Mouse (Mus musculus) left cerebral cortex, postnatal 36 days (tissue): ENCODE results near the gene Tmem214. TPM values are rescaled to one million over a fixed set of nuclear protein-coding genes. Genes with fewer than 3 reads are reported as not detected.

Experiments used
- DNase-seq, 2 experiments: peaks; one replicate each; pipeline ENCODE4 v3.0.0; 2021 to 2022; ENCODE audit warnings: low spot score in 2 of 2, mixed read lengths in 1 of 2
- intact Hi-C: fragments of 180-260 bp; cut with DNase I; formaldehyde crosslinking; loops from one replicate; pipeline ENCODE4 v1.15.1; 2025
- total RNA-seq, 2 experiments: library from RNA; stranded (reverse); gene quantifications; 2 replicates each; pipeline ENCODE4 v1.2.3; 2021

The Tmem214 gene
- total RNA-seq, 2 experiments from 2014 or later: 51.9 to 79.5 TPM

DNA sequence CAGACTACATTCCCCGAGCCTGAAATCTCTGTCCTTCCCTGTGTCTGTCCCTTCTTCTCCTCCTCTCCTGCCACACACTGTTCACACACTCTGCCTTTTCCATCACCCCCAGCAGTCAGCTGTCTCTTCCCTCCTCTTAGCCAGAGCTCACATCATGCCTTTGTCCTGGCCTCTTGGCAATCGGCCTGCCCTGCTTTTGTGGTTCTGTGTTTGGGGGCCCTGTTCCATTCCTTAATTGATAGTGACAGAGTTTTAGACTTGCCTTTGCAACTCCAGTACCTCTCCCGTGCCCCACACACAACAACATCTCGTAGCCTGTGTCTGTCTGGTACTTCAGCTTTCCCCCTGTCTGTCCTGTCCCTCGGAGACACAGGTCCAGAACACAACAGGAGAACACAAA, 44.3 kb downstream of the Tmem214 start:
- intact Hi-C loops: loop anchor here (10.0 kb wide), 1 partner anchor 197 kb away; the partner anchor contains the start of gene Dpysl5
- no peak for DNase-seq

DNA sequence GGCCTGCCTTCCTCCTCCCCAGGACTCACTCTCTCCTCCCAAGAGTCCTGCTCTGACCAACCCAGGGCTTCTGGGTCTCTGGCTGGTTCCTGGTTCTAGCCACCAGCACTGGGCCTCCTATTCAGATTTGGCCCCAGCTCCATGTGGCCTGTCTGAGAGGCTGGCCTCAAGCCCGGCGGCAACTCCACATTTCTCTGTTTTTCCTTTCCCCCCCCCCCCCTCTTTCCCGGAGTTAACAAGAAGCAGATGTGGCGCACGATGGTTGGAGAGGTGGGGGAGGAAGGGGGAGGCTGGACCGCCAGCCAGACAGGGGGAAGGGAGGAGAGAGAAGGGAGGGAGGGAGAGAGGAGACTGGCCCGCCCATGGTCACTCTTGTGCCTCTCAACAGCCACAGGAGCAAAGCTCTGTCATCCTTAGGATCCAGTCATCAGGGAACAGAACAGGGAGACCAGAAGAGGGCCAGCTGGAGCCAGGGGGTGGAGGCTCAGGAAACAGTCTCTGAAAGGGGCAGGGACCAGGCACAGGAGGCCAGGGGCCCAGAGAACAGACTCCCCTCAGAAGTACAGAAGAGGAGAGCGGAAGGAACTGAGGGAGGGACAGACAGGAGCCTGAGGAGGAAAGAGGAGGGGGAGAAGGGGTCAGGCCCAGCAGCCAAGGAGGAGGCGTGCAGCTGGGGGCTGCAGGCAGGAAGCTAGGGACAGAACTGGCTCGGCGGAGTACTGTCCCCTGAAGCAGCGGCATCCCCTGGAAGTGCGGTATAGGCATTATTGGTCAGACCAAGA, 45.4 kb downstream of the Tmem214 start, which contains the start of gene Emilin1:
Gene Emilin1, plus strand, starts transcription at position 343 of the 782 bp plus-strand sequence.
- intact Hi-C loops: loop anchor here (10.0 kb wide), 1 partner anchor 198 kb away; the partner anchor contains the start of gene Dpysl5
- no peak for DNase-seq

GRCm38 (mm10) chr5:30914101-30914635, 46.4 kb downstream of the Tmem214 start:
- no peak for DNase-seq
- intact Hi-C loops: loop anchor here (2.0 to 10.0 kb wide), 2 partner anchors 107 to 199 kb away; partner anchors contain the start of gene Dpysl5

DNA sequence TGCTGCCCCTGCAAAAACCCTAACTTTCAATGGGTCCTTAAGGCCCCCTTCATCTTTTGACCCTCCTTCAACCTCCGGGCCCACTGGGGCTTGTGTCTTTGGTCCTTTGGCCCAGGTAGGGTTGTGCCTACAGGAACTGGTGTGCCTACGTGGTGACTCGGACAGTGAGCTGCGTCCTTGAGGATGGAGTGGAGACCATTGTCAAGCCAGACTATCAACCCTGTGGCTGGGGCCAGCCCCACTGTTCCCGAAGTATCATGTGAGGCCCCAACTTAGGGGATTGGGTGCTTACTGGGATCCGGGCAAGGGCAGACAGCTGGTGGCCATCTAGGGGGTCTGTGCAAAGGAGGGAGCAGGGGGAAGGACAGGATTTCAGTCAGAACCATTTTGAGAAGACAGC, 47.0 kb downstream of the Tmem214 start:
- DNase-seq: no peak
- intact Hi-C loops: loop anchor here (2.0 to 10.0 kb wide), 2 partner anchors 108 to 200 kb away; partner anchors contain the start of gene Dpysl5

- intact Hi-C loops: loop anchor here (2.0 to 10.0 kb wide), 2 partner anchors 109 to 201 kb away; partner anchors contain the start of gene Dpysl5
- DNase-seq: no peak
These were observed 47.6 kb downstream of the Tmem214 start for GRCm38 (mm10) chr5:30915456-30915855.

DNA sequence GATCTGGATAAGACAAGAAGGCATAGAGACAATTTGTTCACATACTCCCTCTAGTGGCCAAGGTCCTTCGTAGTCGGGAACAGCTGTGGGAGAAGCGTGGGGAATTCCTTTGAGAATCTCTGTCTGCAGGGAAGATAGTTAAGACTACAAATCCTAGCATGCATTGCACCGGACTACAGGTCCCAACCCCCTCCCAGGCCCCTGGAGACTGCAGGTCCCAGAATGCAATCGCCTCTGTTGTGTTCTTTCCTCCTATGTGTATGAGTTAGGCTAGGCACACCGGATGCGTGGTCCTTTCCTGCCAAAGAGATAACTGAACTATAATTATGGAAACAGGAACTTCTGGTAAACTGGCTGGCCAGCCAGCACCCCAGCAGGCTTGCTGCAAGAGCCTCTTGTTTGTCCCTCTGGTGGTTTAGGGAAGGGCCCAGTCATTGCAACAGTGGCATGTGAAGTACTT, 48.2 kb downstream of the Tmem214 start:
- intact Hi-C loops: loop anchor here (2.0 to 10.0 kb wide), 2 partner anchors 109 to 201 kb away; partner anchors contain the start of gene Dpysl5
- DNase-seq: peak; percentile 84 to 88

GRCm38 (mm10) chr5:30916841-30917240, 49.0 kb downstream of the Tmem214 start:
- intact Hi-C loops: loop anchor here (10.0 kb wide), 1 partner anchor 202 kb away; the partner anchor contains the start of gene Dpysl5
- no peak for DNase-seq

DNA sequence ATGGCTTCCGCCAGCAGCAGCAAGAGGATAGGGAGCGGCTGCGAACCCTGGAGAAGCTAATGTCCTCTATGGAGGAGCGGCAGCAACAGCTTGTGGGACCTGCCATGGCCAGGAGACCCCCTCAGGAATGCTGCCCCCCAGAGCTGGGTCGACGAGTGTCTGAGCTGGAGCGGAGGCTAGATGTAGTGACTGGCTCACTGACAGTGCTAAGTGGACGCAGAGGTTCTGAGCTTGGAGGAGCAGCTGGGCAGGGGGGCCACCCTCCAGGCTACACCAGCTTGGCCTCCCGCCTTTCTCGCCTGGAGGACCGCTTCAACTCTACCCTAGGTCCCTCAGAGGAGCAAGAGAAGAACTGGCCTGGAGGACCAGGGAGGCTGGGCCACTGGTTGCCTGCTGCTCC, 49.5 kb downstream of the Tmem214 start:
- intact Hi-C loops: loop anchor here (10.0 kb wide), 1 partner anchor 203 kb away; the partner anchor contains the start of gene Dpysl5
- no peak for DNase-seq

DNA sequence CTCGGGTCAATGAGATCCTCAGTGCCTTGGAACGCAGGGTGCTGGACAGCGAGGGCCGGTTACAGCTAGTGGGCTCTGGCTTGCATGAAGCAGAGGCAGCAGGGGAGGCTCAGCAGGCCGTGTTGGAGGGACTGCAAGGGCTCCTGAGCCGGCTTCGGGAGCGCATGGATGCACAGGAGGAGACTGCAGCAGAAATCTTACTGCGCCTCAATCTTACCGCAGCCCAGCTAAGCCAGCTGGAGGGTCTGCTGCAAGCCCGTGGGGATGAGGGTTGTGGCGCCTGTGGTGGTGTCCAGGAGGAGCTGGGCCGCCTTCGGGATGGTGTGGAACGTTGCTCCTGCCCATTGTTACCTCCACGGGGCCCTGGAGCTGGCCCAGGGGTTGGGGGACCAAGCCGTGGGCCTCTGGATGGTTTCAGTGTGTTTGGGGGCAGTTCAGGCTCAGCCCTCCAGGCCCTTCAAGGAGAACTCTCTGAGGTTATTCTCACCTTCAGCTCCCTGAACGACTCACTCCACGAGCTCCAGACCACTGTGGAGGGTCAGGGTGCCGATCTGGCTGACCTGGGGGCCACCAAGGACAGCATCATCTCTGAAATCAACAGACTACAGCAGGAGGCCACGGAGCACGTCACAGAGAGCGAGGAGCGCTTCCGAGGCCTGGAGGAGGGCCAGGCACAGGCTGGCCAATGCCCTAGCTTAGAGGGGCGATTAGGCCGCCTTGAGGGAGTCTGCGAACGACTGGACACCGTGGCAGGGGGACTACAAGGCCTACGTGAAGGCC, 50.3 kb downstream of the Tmem214 start:
- intact Hi-C loops: loop anchor here (10.0 kb wide), 1 partner anchor 203 kb away; the partner anchor contains the start of gene Dpysl5

GRCm38 (mm10) chr5:30918691-30919090, 50.9 kb downstream of the Tmem214 start:
- no peak for DNase-seq
- intact Hi-C loops: loop anchor here (10.0 kb wide), 1 partner anchor 204 kb away; the partner anchor contains the start of gene Dpysl5

More for the DNA sequence above, 50.3 kb downstream of the Tmem214 start:
- DNase-seq: no peak

DNA sequence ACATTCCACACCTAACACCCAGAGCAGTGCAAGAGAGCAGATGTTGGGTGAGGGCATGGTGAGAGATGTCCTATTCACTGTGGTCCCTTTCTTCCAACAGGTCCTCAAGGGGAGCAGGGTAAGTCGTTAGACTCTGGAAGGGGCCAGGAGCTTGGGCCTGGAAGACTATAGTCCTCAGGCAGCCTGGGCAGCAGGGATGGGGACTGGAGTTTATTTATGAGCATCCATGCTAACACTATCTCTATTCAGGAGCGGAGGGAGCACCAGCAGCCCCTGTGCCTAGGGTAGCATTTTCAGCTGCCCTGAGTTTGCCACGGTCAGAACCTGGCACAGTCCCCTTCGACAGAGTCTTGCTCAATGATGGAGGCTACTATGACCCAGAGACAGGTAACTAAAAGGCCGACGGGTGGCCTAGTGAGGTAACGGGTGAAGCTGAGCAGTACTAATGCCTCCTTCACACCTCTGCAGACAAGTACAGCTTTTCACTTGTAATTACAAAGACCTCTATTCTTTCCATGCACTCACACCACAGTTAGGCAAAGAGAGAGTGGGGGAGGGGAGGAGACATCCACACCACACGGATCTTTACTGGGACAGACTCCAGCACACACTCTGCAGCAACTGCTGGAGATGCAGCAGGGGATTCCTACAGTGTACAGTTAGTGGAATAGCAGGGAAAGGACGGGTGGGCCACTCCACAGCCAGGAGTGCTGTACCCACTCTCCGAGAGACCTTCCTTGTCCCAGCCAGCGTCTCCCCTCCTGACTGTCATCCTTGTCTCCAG, 52.2 kb downstream of the Tmem214 start:
- DNase-seq: no peak
- intact Hi-C loops: loop anchor here (10.0 kb wide), 1 partner anchor 205 kb away; the partner anchor contains the start of gene Dpysl5

DNA sequence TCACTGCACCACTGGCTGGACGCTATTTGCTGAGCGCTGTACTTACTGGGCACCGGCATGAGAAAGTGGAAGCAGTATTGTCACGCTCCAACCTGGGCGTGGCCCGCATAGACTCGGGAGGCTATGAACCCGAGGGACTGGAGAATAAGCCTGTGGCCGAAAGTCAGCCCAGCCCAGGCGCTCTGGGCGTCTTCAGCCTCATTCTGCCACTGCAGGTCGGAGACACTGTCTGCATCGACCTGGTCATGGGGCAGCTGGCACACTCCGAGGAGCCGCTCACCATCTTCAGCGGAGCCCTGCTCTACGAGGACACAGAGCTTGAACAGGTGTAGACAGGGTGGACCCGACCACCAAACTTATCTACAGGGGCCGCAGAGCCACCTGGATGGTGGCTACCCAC, 52.8 kb downstream of the Tmem214 start:
- intact Hi-C loops: no loop called here
- no peak for DNase-seq

GRCm38 (mm10) chr5:30921256-30922033, 53.6 kb downstream of the Tmem214 start, which contains the start of gene Khk:
Khk (plus strand) TSS chr5:30921431.
- intact Hi-C loops: no loop called here
- DNase-seq: peak; percentile 84 to 87

GRCm38 (mm10) chr5:30922581-30923041, 54.8 kb downstream of the Tmem214 start:
- DNase-seq: no peak
- intact Hi-C loops: no loop called here

DNA sequence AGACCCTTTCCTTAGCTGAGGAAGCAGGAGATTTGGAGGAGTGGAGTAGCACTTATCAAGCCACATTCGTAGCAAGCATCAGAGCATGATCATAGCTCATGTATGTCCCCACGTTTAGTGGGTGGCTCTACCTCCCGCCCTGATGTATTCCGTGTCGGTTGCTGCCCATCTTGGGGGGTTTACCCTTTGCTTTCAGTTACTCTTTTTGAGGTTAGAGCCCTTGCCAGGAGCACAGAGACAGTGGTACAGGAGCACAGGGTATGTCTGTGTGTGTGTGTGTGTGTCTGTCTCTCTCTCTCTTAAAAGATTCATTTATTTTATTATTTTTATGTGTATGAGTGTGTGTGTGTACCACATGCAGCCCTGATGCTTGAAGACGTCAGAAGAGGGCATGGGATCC, 55.3 kb downstream of the Tmem214 start:
- intact Hi-C loops: no loop called here
- no peak for DNase-seq

- DNase-seq: no peak
- intact Hi-C loops: no loop called here
These were observed 56.8 kb downstream of the Tmem214 start for GRCm38 (mm10) chr5:30924614-30925013.

- DNase-seq: no peak
- intact Hi-C loops: no loop called here
These were observed 57.4 kb downstream of the Tmem214 start for GRCm38 (mm10) chr5:30925217-30925616.

DNA sequence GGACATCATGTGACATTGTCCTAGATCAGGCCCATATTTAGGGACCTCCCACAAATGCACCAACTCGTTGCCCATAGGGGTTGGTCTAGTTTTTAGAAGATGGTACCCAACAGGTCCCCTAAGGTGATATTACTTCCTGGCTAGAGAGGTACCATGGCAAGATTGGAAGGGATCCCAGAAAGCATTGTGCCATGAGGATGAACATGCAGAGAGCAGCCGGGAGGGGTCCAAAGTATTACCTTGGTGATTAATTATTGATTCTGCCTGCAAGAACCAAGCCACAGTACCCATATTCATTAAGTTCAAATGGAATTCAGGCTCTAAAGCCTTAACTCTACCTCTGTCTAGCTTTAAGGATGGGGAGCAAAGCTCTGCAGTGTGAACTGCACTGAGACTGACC, 58.3 kb downstream of the Tmem214 start:
- intact Hi-C loops: no loop called here
- no peak for DNase-seq
